Mouse (Mus musculus) lung, postnatal 0 days (tissue): ENCODE data around the gene Smim12.

Experiments
- CTCF ChIP-seq: IDR thresholded peaks from 2 replicates; pipeline ENCODE4 v1.5.1; 2016; ENCODE audit warnings: antibody characterized with exemption, mild to moderate bottlenecking
- EP300 ChIP-seq: IDR thresholded peaks from 2 replicates; pipeline ENCODE4 v1.6.1; 2016; ENCODE audit warnings: antibody characterized with exemption, mild to moderate bottlenecking, control low read depth

DNA sequence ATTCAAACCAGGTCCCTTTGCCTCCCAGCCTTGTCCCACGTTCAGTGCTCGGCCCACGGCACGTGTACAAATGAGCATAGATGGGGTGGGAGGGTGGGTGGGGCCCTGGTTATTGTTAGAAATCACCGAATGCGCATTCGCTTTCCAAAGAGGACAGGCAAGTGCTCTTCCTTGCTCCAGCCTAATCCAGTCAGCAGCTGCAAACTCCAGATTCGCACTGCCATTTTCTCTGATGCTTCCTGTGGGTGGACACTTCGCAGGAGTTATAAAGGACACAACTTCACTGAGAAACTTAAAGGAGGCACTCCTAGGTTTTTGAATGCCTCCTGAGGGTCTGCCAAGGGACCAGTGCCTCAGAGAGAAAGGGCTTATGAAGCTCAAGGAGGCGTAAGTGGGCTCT, 6.3 kb upstream of the Smim12 start:
- TF ChIP-seq CTCF (no peak), EP300 (no peak)
